Mouse (Mus musculus) embryonic fibroblast, embryonic 13.5 days (primary cell): ENCODE measurements around the gene Glyctk.

ENCODE experiments used
- CTCF ChIP-seq: IDR thresholded peaks from 2 replicates; pipeline ENCODE4 v1.5.1; 2011; ENCODE audit warnings: mild to moderate bottlenecking, control low read depth, low read length, moderate library complexity, borderline replicate concordance; ENCODE audit not compliant: insufficient read depth
- POLR2A ChIP-seq: IDR thresholded peaks from 2 replicates; pipeline ENCODE4 v1.6.1; 2011; ENCODE audit warnings: low read depth, mild to moderate bottlenecking, control low read depth, low read length, moderate library complexity

GRCm38 (mm10) chr9:106182146-106182545 lies 24.2 kb upstream of the Glyctk start:
- TF ChIP-seq CTCF, result no peak
- TF ChIP-seq POLR2A, result no peak
